Mouse (Mus musculus) heart, adult 2 months (tissue): ENCODE results near the gene Zdhhc24. TPM values are rescaled to one million over a fixed set of nuclear protein-coding genes. Genes with fewer than 3 reads are reported as not detected.

Experiments used
- DNase-seq, 2 experiments: peaks; one replicate each; pipeline ENCODE4 v3.0.0; 2021
- H3K27ac ChIP-seq: fragments of 200-600 bp; 2 replicates; pipeline ENCODE4 v1.8.1; 2022
- H3K27me3 ChIP-seq: fragments of 200-500 bp; 2 replicates; pipeline ENCODE4 v1.6.1; 2012; ENCODE audit warnings: mild to moderate bottlenecking, low read length, inconsistent platforms, mixed read lengths; ENCODE audit not compliant: control insufficient read depth, insufficient read depth
- H3K36me3 ChIP-seq: fragments of 200-500 bp; 2 replicates; pipeline ENCODE4 v1.6.1; 2012; ENCODE audit warnings: low read length, inconsistent platforms; ENCODE audit not compliant: control insufficient read depth, insufficient read depth
- H3K4me1 ChIP-seq: fragments of 200-500 bp; 2 replicates; pipeline ENCODE4 v1.6.1; 2011; ENCODE audit warnings: low read length; ENCODE audit not compliant: control insufficient read depth, insufficient read depth
- H3K4me3 ChIP-seq: fragments of 200-600 bp; 2 replicates; pipeline ENCODE4 v1.8.1; 2022
- H3K79me2 ChIP-seq: fragments of 200-500 bp; replicated peaks from 2 replicates; pipeline ENCODE4 v1.6.1; 2012; ENCODE audit warnings: mild to moderate bottlenecking, inconsistent platforms, low read length, moderate library complexity, mixed read lengths; ENCODE audit not compliant: control insufficient read depth, insufficient read depth
- H3K9ac ChIP-seq: fragments of 200-500 bp; 2 replicates; pipeline ENCODE4 v1.6.1; 2012; ENCODE audit warnings: low read depth, mild to moderate bottlenecking, control low read depth, inconsistent platforms, low read length, mixed read lengths
- CTCF ChIP-seq: fragments of 200-600 bp; IDR thresholded peaks from 2 replicates; pipeline ENCODE4 v1.8.1; 2022; ENCODE audit warnings: antibody characterized with exemption, mild to moderate bottlenecking, moderate library complexity
- EP300 ChIP-seq: fragments of 200-500 bp; IDR thresholded peaks from 2 replicates; pipeline ENCODE4 v1.6.1; 2011; ENCODE audit warnings: low read depth, low read length, control low read depth; ENCODE audit not compliant: insufficient read depth
- POLR2A ChIP-seq: fragments of 200-500 bp; IDR thresholded peaks from 2 replicates; pipeline ENCODE4 v1.6.1; 2011; ENCODE audit warnings: mild to moderate bottlenecking, low read depth, low read length, control low read depth; ENCODE audit not compliant: insufficient read depth
- WGBS: fragments of 180-500 bp; shearing (Covaris S2); methylation state at CpG from one replicate; pipeline ENCODE4 v1.1.7; 2018; 5-methylcytosine and 5-hydroxymethylcytosine counted together
- intact Hi-C: fragments of 180-260 bp; cut with DNase I; formaldehyde crosslinking; loops from one replicate; pipeline ENCODE4 v1.15.1; 2025
- polyA plus RNA-seq: library from polyadenylated mRNA; depleted of rRNA; stranded (reverse); fragments of >200 nt; gene quantifications from 2 replicates; pipeline ENCODE4 v1.2.3, GENCODE M21; 2012
- total RNA-seq, 2 experiments: library from RNA; stranded (reverse); gene quantifications; 2 replicates each; pipeline ENCODE4 v1.2.3; 2021

Zdhhc24 gene
- total and polyA plus RNA-seq, 3 experiments: 2.3 to 7.8 (median 3.0) TPM

- Histone ChIP-seq H3K4me1 (peaks cover 3% of the 10 kb centered on the region), H3K27me3 (no peaks in the 10 kb centered on the region), H3K27ac (peak within 1 kb of the TSS; percentile 49), H3K9ac (peak within 1 kb of the TSS; percentile 68), H3K79me2 (no peaks in the 10 kb centered on the region), H3K4me3 (peak within 1 kb of the TSS; percentile 55), H3K36me3 (no peaks in the 10 kb centered on the region)
- 1% methylated on average over 25 of the region's 25 CpGs for whole genome bisulfite sequencing
- intact Hi-C loops: loop anchor here (2.0 to 10.0 kb wide), 2 partner anchors 28 to 324 kb away; partner anchors contain the start of genes Gm21992, Pcx and Rbm14
- DNase-seq: peak; percentile 96 to 98
- TF ChIP-seq CTCF: peak; percentile 32
- TF ChIP-seq EP300: 0 out of 2 replicates have a peak, but pooled peaks have one; percentile 24
- peak; percentile 88 for TF ChIP-seq POLR2A
Measured at GRCm38 (mm10) chr19:4839149-4839548, 39.3 kb upstream of the Zdhhc24 start, which contains the start of the genes Ccs and Ccdc87. Gene Ccs, minus strand, starts transcription at chr19:4839332. Gene Ccdc87, plus strand, starts transcription at chr19:4839366.

GRCm38 (mm10) chr19:4840848-4841247, 37.6 kb upstream of the Zdhhc24 start:
- no peak overlapping the region for H3K4me3 ChIP-seq
- no peak overlapping the region for H3K27ac ChIP-seq
- intact Hi-C loops: no loop called here
- no peaks in the 10 kb centered on the region for H3K27me3 ChIP-seq
- no peaks in the 10 kb centered on the region for H3K79me2 ChIP-seq
- DNase-seq: no peak
- TF ChIP-seq POLR2A (no peak), CTCF (no peak), EP300 (no peak)
- 74% methylated on average over 9 of the region's 9 CpGs for WGBS
- no peaks in the 10 kb centered on the region for H3K36me3 ChIP-seq
- peaks cover 3% of the 10 kb centered on the region for H3K4me1 ChIP-seq
- no peak overlapping the region for H3K9ac ChIP-seq

- intact Hi-C loops: no loop called here
- Histone ChIP-seq H3K27ac (no peak overlapping the region), H3K4me3 (no peak overlapping the region), H3K4me1 (peaks cover 3% of the 10 kb centered on the region), H3K79me2 (no peaks in the 10 kb centered on the region), H3K9ac (no peak overlapping the region), H3K27me3 (no peaks in the 10 kb centered on the region), H3K36me3 (no peaks in the 10 kb centered on the region)
- no peak for DNase-seq
- TF ChIP-seq EP300 (no peak), POLR2A (no peak), CTCF (no peak)
- 41% methylated on average over 2 of the region's 2 CpGs for WGBS
Measured at GRCm38 (mm10) chr19:4842611-4843010, 35.9 kb upstream of the Zdhhc24 start.

- WGBS: 58% methylated on average over 2 of the region's 2 CpGs
- H3K27ac ChIP-seq: no peak overlapping the region
- no peaks in the 10 kb centered on the region for H3K4me1 ChIP-seq
- H3K79me2 ChIP-seq: no peaks in the 10 kb centered on the region
- H3K4me3 ChIP-seq: no peak overlapping the region
- no peaks in the 10 kb centered on the region for H3K27me3 ChIP-seq
- intact Hi-C loops: no loop called here
- DNase-seq: no peak
- TF ChIP-seq POLR2A (no peak), EP300 (no peak), CTCF (no peak)
- no peaks in the 10 kb centered on the region for H3K36me3 ChIP-seq
- H3K9ac ChIP-seq: no peak overlapping the region
Measured at GRCm38 (mm10) chr19:4845846-4846245, 32.6 kb upstream of the Zdhhc24 start.

DNA sequence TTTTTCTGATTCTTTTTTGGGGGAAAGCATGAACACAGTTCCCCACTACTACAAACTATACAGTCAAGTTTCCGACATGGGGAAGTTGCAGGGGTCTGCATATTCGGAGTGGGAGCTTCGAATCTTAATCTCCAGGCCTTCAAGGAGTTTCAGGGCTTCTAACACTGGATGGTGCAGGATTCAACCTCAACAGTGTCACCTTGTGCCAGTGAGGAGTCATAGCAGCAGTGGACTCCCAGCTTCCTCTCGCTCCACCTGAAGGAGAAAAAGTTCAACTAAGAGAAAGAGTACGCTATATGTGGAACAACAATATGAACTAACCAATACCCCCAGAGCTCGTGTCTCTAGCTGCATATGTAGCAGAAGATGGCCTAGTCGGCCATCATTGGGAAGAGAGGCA, 31.0 kb upstream of the Zdhhc24 start:
- H3K27ac ChIP-seq: no peak overlapping the region
- no peaks in the 10 kb centered on the region for H3K4me1 ChIP-seq
- TF ChIP-seq CTCF (peak; percentile 77), EP300 (no peak), POLR2A (no peak)
- no peak overlapping the region for H3K4me3 ChIP-seq
- no peaks in the 10 kb centered on the region for H3K27me3 ChIP-seq
- H3K79me2 ChIP-seq: no peaks in the 10 kb centered on the region
- DNase-seq: no peak
- 21% methylated on average over 7 of the region's 7 CpGs for WGBS
- no peak overlapping the region for H3K9ac ChIP-seq
- H3K36me3 ChIP-seq: no peaks in the 10 kb centered on the region
- intact Hi-C loops: loop anchor here (1.0 kb wide), 1 partner anchor 92 kb away; no protein-coding TSS in a partner anchor

GRCm38 (mm10) chr19:4849800-4850199, 28.7 kb upstream of the Zdhhc24 start:
- Histone ChIP-seq H3K27ac (no peak overlapping the region), H3K9ac (no peak overlapping the region), H3K27me3 (no peaks in the 10 kb centered on the region), H3K36me3 (no peaks in the 10 kb centered on the region), H3K79me2 (no peaks in the 10 kb centered on the region), H3K4me3 (no peak overlapping the region), H3K4me1 (peaks cover 4% of the 10 kb centered on the region; the same call in 1 of the 2 replicates)
- no peak for DNase-seq
- no peak for TF ChIP-seq POLR2A
- TF ChIP-seq CTCF: no peak
- no peak for TF ChIP-seq EP300
- 56% methylated on average over 4 of the region's 4 CpGs for WGBS
- intact Hi-C loops: loop anchor here (10.0 kb wide), 1 partner anchor 225 kb away; the partner anchor contains the start of gene Rce1
